Mouse (Mus musculus) cortical plate, adult 2 months (tissue): ENCODE measurements around the gene 4930430F08Rik.
A peak's percentile ranks its signal among the peaks of the same experiment; 100 is the strongest.

Experiments
- CTCF ChIP-seq: fragments of 200-500 bp; IDR thresholded peaks from 2 replicates; pipeline ENCODE4 v1.5.1; 2011; ENCODE audit warnings: mild to moderate bottlenecking, control low read depth, low read length; ENCODE audit not compliant: insufficient read depth; ENCODE audit errors: extremely low read depth
- POLR2A ChIP-seq: fragments of 200-500 bp; IDR thresholded peaks from 2 replicates; pipeline ENCODE4 v1.6.1; 2011; ENCODE audit warnings: mild to moderate bottlenecking, low read length, control low read depth; ENCODE audit not compliant: insufficient read depth; ENCODE audit errors: extremely low read depth

DNA sequence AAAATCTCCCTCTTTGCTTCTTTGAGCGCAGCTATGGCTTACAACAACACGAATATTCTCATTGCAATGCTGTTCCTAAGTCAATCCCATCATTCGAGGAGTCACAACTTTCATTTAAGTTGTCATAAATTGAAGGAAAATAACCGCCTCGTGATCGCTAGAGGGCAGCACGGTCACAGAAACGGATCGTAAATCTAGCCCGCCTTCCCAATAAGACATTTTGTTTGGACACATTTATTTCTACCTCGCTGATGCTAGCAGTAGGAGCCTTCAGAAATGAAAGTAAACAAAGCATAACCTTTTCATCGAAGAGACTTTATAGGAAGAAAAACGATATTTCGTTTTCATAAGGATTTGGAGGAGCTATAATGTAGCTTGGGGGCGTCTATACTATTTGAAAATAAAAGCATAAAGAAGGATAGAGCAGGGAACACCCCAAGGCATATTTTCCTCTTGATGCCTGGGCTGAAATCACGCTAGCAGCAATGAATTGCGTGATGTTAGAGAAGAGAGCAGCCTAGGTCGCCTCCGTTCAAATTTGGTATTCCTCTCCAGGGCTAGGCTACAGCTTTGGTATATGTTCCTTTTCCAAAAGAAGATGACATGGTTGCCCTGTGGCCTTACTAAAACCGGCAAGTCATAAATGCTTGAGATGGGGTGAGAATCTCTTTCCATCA, 39.7 kb upstream of the 4930430F08Rik start:
- peak; percentile 87 for TF ChIP-seq CTCF
- no peak for TF ChIP-seq POLR2A
